Mouse (Mus musculus): Measurements from ENCODE around the gene Sema4d. TPM values are rescaled to one million over a fixed set of nuclear protein-coding genes. Genes with fewer than 3 reads are reported as not detected.

Sema4d gene
- polyA plus RNA-seq, 1 experiment = 0.56 TPM

- no peaks in the 10 kb centered on the region for H3K27me3 ChIP-seq (ENCODE audit: control insufficient read depth)
- TF ChIP-seq GATA1 (IDR thresholded peaks at IDR 0.05; ENCODE audit: low read length) = no peak
- TF ChIP-seq TAL1 (IDR thresholded peaks at IDR 0.05; ENCODE audit: low read length) = no peak
- H3K4me3 ChIP-seq (replicated peaks) = peak overlapping the region; percentile 87
- peaks cover 37% of the 10 kb centered on the region for H3K4me1 ChIP-seq (ENCODE audit: control insufficient read depth)
- peaks cover 32% of the 10 kb centered on the region for H3K36me3 ChIP-seq (ENCODE audit: control insufficient read depth)
- H3K9me3 ChIP-seq (ENCODE audit: control insufficient read depth, low read length) = peaks cover under 1% of the 10 kb centered on the region; the same call in 1 of the 2 replicates
Observed at GRCm38 (mm10) chr13:51643924-51644828, 149.4 kb downstream of the Sema4d start.

DNA sequence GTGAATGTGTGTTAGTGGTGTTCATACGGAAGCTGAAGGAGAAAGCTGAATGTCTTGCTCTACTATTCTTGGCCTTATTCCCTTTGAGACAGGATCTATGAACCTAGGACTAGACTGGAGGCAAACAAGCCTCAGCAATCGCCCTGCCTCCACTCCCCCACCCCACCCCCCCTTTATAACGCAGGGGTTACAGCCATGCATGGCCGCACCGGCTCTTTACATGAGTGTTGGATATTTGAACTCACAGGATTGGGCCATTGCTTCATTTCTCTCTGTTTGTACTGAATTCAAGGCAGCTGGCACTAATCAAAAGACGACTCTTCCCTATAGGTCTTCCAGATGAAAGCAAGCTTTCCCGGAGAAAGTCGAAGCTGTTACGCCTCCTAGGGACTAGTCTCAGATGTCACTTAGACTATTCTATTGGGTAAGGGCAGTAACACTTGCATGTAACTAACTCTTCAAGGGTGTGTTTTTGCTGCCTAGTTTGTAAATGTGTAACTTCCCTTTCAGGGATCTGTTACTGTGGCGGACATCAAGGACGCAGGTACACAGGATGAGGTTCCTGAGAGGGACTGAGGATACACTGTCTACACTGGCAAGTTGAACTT lies 151.3 kb downstream of the Sema4d start:
- Histone ChIP-seq H3K4me1 (ENCODE audit: control insufficient read depth) (peaks cover 19% of the 10 kb centered on the region), H3K36me3 (ENCODE audit: control insufficient read depth) (peaks cover 14% of the 10 kb centered on the region), H3K27me3 (ENCODE audit: control insufficient read depth) (no peaks in the 10 kb centered on the region), H3K4me3 (replicated peaks) (no peak overlapping the region), H3K9me3 (ENCODE audit: control insufficient read depth, low read length) (peaks cover 4% of the 10 kb centered on the region; the same call in 1 of the 2 replicates)
- TF ChIP-seq TAL1 (IDR thresholded peaks at IDR 0.05; ENCODE audit: low read length) (no peak), GATA1 (IDR thresholded peaks at IDR 0.05; ENCODE audit: low read length) (no peak)

DNA sequence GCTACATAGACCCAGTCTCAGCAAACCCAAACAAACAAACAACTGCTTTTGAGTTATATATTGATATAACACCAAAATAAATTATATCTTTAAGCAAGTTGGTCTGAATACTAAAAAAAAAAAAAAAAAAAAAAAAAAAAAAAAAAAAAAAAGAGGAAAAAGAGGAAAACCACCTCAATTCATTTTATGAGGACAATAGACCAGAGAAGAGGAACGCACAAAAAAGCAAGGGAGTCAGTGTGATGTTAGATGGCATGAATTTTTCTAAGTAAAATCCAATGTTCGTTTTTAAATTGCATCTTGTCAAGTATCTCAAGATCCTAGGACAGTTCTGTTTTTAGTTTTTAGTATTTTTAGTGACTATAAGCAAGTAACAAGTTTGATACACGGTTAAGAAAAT lies 152.1 kb downstream of the Sema4d start:
- no peaks in the 10 kb centered on the region for H3K27me3 ChIP-seq (ENCODE audit: control insufficient read depth)
- no peak for TF ChIP-seq GATA1 (IDR thresholded peaks at IDR 0.05; ENCODE audit: low read length)
- no peak; the same call in 2 of the 3 replicates for TF ChIP-seq TAL1 (IDR thresholded peaks at IDR 0.05; ENCODE audit: low read length)
- H3K36me3 ChIP-seq (ENCODE audit: control insufficient read depth) = peaks cover 5% of the 10 kb centered on the region
- H3K9me3 ChIP-seq (ENCODE audit: control insufficient read depth, low read length) = peaks cover 4% of the 10 kb centered on the region; the same call in 1 of the 2 replicates
- H3K4me1 ChIP-seq (ENCODE audit: control insufficient read depth) = peaks cover 19% of the 10 kb centered on the region
- no peak overlapping the region for H3K4me3 ChIP-seq (replicated peaks)

GRCm38 (mm10) chr13:51638958-51639357 lies 154.6 kb downstream of the Sema4d start:
- Histone ChIP-seq H3K36me3 (ENCODE audit: control insufficient read depth) (no peaks in the 10 kb centered on the region), H3K4me1 (ENCODE audit: control insufficient read depth) (peaks cover 11% of the 10 kb centered on the region), H3K27me3 (ENCODE audit: control insufficient read depth) (no peaks in the 10 kb centered on the region), H3K4me3 (replicated peaks) (no peak overlapping the region), H3K9me3 (ENCODE audit: control insufficient read depth, low read length) (peaks cover 4% of the 10 kb centered on the region; the same call in 1 of the 2 replicates)
- TF ChIP-seq TAL1 (IDR thresholded peaks at IDR 0.05; ENCODE audit: low read length) = no peak
- no peak for TF ChIP-seq GATA1 (IDR thresholded peaks at IDR 0.05; ENCODE audit: low read length)

Other genes starting within 250 kb of the Sema4d start
- not detected in 2 replicates for gene Shc3, start 224.3 kb downstream of the Sema4d start, polyA plus RNA-seq (2012)
- gene Cks2, start 148.5 kb downstream of the Sema4d start, polyA plus RNA-seq (2012) = 22.5 and 45.8 TPM in 2 replicates
- 2.3 and 2.4 TPM in 2 replicates for gene Secisbp2, start 142.1 kb downstream of the Sema4d start, polyA plus RNA-seq (2012)
- gene Gadd45g, start 52.9 kb upstream of the Sema4d start, polyA plus RNA-seq (2012) = 9.6 and 11.5 TPM in 2 replicates